Mouse (Mus musculus): Measurements from ENCODE around the gene Ppp3cb. TPM values are rescaled to one million over a fixed set of nuclear protein-coding genes. Genes with fewer than 3 reads are reported as not detected.
A peak's percentile ranks its signal among the peaks of the same experiment; 100 is the strongest.

The Ppp3cb gene
- polyA plus RNA-seq, 2 experiments, result 21.6 to 22.7 TPM

- Histone ChIP-seq H3K27ac (no peak overlapping the region), H3K4me3 (ENCODE audit: insufficient read depth in 1 of 2, low read depth in 2 of 2, low read length in 2 of 2) (peak overlapping the region; percentile 53 to 66), H3K36me3 (replicated peaks; ENCODE audit: control insufficient read depth, insufficient read depth, low read depth) (peaks cover 9% of the 10 kb centered on the region), H3K27me3 (ENCODE audit: control insufficient read depth, insufficient read depth, low read length) (no peaks in the 10 kb centered on the region), H3K9ac (replicated peaks) (peak overlapping the region; percentile 47), H3K4me2 (ENCODE audit: low read depth) (peak overlapping the region; percentile 82), H3K4me1 (replicated peaks; ENCODE audit: control insufficient read depth in 2 of 2, insufficient read depth in 2 of 2, low read length in 1 of 2) (peaks cover 2 to 8% of the 10 kb centered on the region in 2 experiments; a peak in 3 of 4 replicates), H3K9me3 (ENCODE audit: control insufficient read depth, low read length) (no peaks in the 10 kb centered on the region)
- peak; percentile 48; the same call in 1 of the 2 replicates for ATAC-seq (ENCODE audit: insufficient read depth)
- TF ChIP-seq EP300 (IDR thresholded peaks at IDR 0.05; ENCODE audit: low read depth) (no peak), CTCF (IDR thresholded peaks at IDR 0.05; ENCODE audit: low read depth) (no peak)
- WGBS (ENCODE audit: insufficient replicate concordance), result 17% methylated on average over 2 of the region's 2 CpGs
- DNase-seq (ENCODE audit: low read depth in 3 of 3, low spot score in 3 of 3), result no peak
Observed at GRCm38 (mm10) chr14:20451302-20451701, 95.1 kb downstream of the Ppp3cb start.

Other genes starting within 250 kb of the Ppp3cb start
- 12.4 and 15.6 TPM in 2 replicates for gene Ecd, start 198.5 kb downstream of the Ppp3cb start, polyA plus RNA-seq (2012; rRNA removed)
- gene Ecd, start 198.5 kb downstream of the Ppp3cb start, polyA plus RNA-seq (2014; fragmentation: Nextera tagmentation; extraction: Ambion mirVana), result 25.8 and 28.9 TPM in 2 replicates
- gene Fam149b, start 198.4 kb downstream of the Ppp3cb start, polyA plus RNA-seq (2012; rRNA removed), result 6.6 and 7.4 TPM in 2 replicates
- 6.8 and 8.2 TPM in 2 replicates for gene Fam149b, start 198.4 kb downstream of the Ppp3cb start, polyA plus RNA-seq (2014; fragmentation: Nextera tagmentation; extraction: Ambion mirVana)
- 30.0 and 76.3 TPM in 2 replicates for gene Dnajc9, start 157.7 kb downstream of the Ppp3cb start, polyA plus RNA-seq (2012; rRNA removed)
- gene Dnajc9, start 157.7 kb downstream of the Ppp3cb start, polyA plus RNA-seq (2014; fragmentation: Nextera tagmentation; extraction: Ambion mirVana), result 94.5 and 103 TPM in 2 replicates
- 19.0 and 22.9 TPM in 2 replicates for gene Mrps16, start 152.9 kb downstream of the Ppp3cb start, polyA plus RNA-seq (2012; rRNA removed)
- 58.1 and 61.0 TPM in 2 replicates for gene Mrps16, start 152.9 kb downstream of the Ppp3cb start, polyA plus RNA-seq (2014; fragmentation: Nextera tagmentation; extraction: Ambion mirVana)
- 0.01 and 0.03 TPM in 2 replicates for gene Cfap70, start 94.3 kb downstream of the Ppp3cb start, polyA plus RNA-seq (2012; rRNA removed)
- 0.08 and 0.28 TPM in 2 replicates for gene Cfap70, start 94.3 kb downstream of the Ppp3cb start, polyA plus RNA-seq (2014; fragmentation: Nextera tagmentation; extraction: Ambion mirVana)
- gene Anxa7, start 66.4 kb downstream of the Ppp3cb start, polyA plus RNA-seq (2012; rRNA removed), result 28.7 and 36.6 TPM in 2 replicates
- 41.6 and 43.6 TPM in 2 replicates for gene Anxa7, start 66.4 kb downstream of the Ppp3cb start, polyA plus RNA-seq (2014; fragmentation: Nextera tagmentation; extraction: Ambion mirVana)
- 1.1 and 1.6 TPM in 2 replicates for gene Mss51, start 49.7 kb downstream of the Ppp3cb start, polyA plus RNA-seq (2012; rRNA removed)
- gene Mss51, start 49.7 kb downstream of the Ppp3cb start, polyA plus RNA-seq (2014; fragmentation: Nextera tagmentation; extraction: Ambion mirVana), result 0.29 and 0.67 TPM in 2 replicates
- gene Usp54, start 94.5 kb upstream of the Ppp3cb start, polyA plus RNA-seq (2012; rRNA removed), result 1.2 and 1.3 TPM in 2 replicates
- 1.1 and 1.2 TPM in 2 replicates for gene Usp54, start 94.5 kb upstream of the Ppp3cb start, polyA plus RNA-seq (2014; fragmentation: Nextera tagmentation; extraction: Ambion mirVana)
- 0.04 and 0.10 TPM in 2 replicates for gene Myoz1, start 110.0 kb upstream of the Ppp3cb start, polyA plus RNA-seq (2012; rRNA removed)
- 0.14 TPM in 1 of 2 replicates, not detected in the other for gene Myoz1, start 110.0 kb upstream of the Ppp3cb start, polyA plus RNA-seq (2014; fragmentation: Nextera tagmentation; extraction: Ambion mirVana)
- gene Synpo2l, start 121.8 kb upstream of the Ppp3cb start, polyA plus RNA-seq (2012; rRNA removed), result 0.02 TPM in 2 replicates
- gene Synpo2l, start 121.8 kb upstream of the Ppp3cb start, polyA plus RNA-seq (2014; fragmentation: Nextera tagmentation; extraction: Ambion mirVana), result 0.09 TPM in 1 of 2 replicates, not detected in the other
- 36.4 and 37.1 TPM in 2 replicates for gene Sec24c, start 127.7 kb upstream of the Ppp3cb start, polyA plus RNA-seq (2012; rRNA removed)
- gene Sec24c, start 127.7 kb upstream of the Ppp3cb start, polyA plus RNA-seq (2014; fragmentation: Nextera tagmentation; extraction: Ambion mirVana), result 28.4 and 33.8 TPM in 2 replicates
- 2.8 and 3.3 TPM in 2 replicates for gene Fut11, start 148.4 kb upstream of the Ppp3cb start, polyA plus RNA-seq (2012; rRNA removed)
- 4.3 and 5.7 TPM in 2 replicates for gene Fut11, start 148.4 kb upstream of the Ppp3cb start, polyA plus RNA-seq (2014; fragmentation: Nextera tagmentation; extraction: Ambion mirVana)
- 49.6 and 58.8 TPM in 2 replicates for gene Chchd1, start 156.4 kb upstream of the Ppp3cb start, polyA plus RNA-seq (2012; rRNA removed)
- gene Chchd1, start 156.4 kb upstream of the Ppp3cb start, polyA plus RNA-seq (2014; fragmentation: Nextera tagmentation; extraction: Ambion mirVana), result 127 and 138 TPM in 2 replicates
- 16.8 and 20.8 TPM in 2 replicates for gene Zswim8, start 161.0 kb upstream of the Ppp3cb start, polyA plus RNA-seq (2012; rRNA removed)
- 3.1 and 4.0 TPM in 2 replicates for gene Zswim8, start 161.0 kb upstream of the Ppp3cb start, polyA plus RNA-seq (2014; fragmentation: Nextera tagmentation; extraction: Ambion mirVana)
- gene Ndst2, start 188.0 kb upstream of the Ppp3cb start, polyA plus RNA-seq (2012; rRNA removed), result 22.8 and 22.9 TPM in 2 replicates
- gene Ndst2, start 188.0 kb upstream of the Ppp3cb start, polyA plus RNA-seq (2014; fragmentation: Nextera tagmentation; extraction: Ambion mirVana), result 13.2 and 15.9 TPM in 2 replicates
- gene Camk2g, start 247.5 kb upstream of the Ppp3cb start, polyA plus RNA-seq (2012; rRNA removed), result 4.5 and 5.4 TPM in 2 replicates
- gene Camk2g, start 247.5 kb upstream of the Ppp3cb start, polyA plus RNA-seq (2014; fragmentation: Nextera tagmentation; extraction: Ambion mirVana), result 3.9 and 7.2 TPM in 2 replicates

All from liver, embryonic 14.5 days (tissue).